Mouse (Mus musculus) myocyte (in vitro differentiated cells): ENCODE data around the gene Rapgef1.

Experiments
- CEBPB ChIP-seq: IDR thresholded peaks from 2 replicates; pipeline ENCODE4 v1.6.1; 2011; ENCODE audit warnings: mild to moderate bottlenecking, moderate library complexity; ENCODE audit not compliant: poor library complexity, insufficient read depth, severe bottlenecking
- E2F4 ChIP-seq: IDR thresholded peaks from one replicate; pipeline ENCODE4 v1.6.1; 2011; ENCODE audit warnings: mild to moderate bottlenecking, control low read depth, moderate library complexity; ENCODE audit not compliant: insufficient read depth
- MAX ChIP-seq: IDR thresholded peaks from one replicate; pipeline ENCODE4 v1.6.1; 2011; ENCODE audit warnings: low read depth, mild to moderate bottlenecking, control low read depth
- MYOD1 ChIP-seq, 3 experiments: IDR thresholded peaks; one replicate each; pipeline ENCODE4 v1.6.1; 2011; ENCODE audit warnings: control low read depth in 2 of 3, low read depth in 2 of 3, mild to moderate bottlenecking in 2 of 3, moderate library complexity in 1 of 3; ENCODE audit not compliant: insufficient read length in 2 of 3, control insufficient read depth in 1 of 3
- MYOG ChIP-seq, 3 experiments: IDR thresholded peaks; one replicate each; pipeline ENCODE4 v1.6.1; 2011; ENCODE audit warnings: control low read depth in 2 of 3, low read depth in 2 of 3, mild to moderate bottlenecking in 2 of 3; ENCODE audit not compliant: insufficient read length in 2 of 3, control insufficient read depth in 1 of 3, insufficient read depth in 1 of 3
- POLR2A ChIP-seq: IDR thresholded peaks from one replicate; pipeline ENCODE4 v1.6.1; 2011; ENCODE audit warnings: low read depth, mild to moderate bottlenecking, control low read depth, moderate library complexity; ENCODE audit not compliant: insufficient read length
- POLR2AphosphoS2 ChIP-seq: IDR thresholded peaks from one replicate; pipeline ENCODE4 v1.6.1; 2011; ENCODE audit warnings: low read depth, control low read depth; ENCODE audit not compliant: insufficient read length
- REST ChIP-seq: IDR thresholded peaks from one replicate; pipeline ENCODE4 v1.6.1; 2011; ENCODE audit warnings: mild to moderate bottlenecking, control low read depth, moderate library complexity; ENCODE audit not compliant: insufficient read depth, insufficient read length
- TCF12 ChIP-seq: IDR thresholded peaks from one replicate; pipeline ENCODE4 v1.6.1; 2011; ENCODE audit warnings: mild to moderate bottlenecking, control low read depth; ENCODE audit not compliant: poor library complexity, insufficient read depth, severe bottlenecking
- TCF3 ChIP-seq: IDR thresholded peaks from one replicate; pipeline ENCODE4 v1.6.1; 2011; ENCODE audit warnings: low read depth, control low read depth; ENCODE audit not compliant: insufficient read length
- USF1 ChIP-seq: IDR thresholded peaks from one replicate; pipeline ENCODE4 v1.6.1; 2011; ENCODE audit warnings: low read depth, mild to moderate bottlenecking, control low read depth, moderate library complexity

GRCm38 (mm10) chr2:29735708-29736107 lies 116.2 kb downstream of the Rapgef1 start:
- no peak for TF ChIP-seq POLR2A
- TF ChIP-seq USF1 = no peak
- no peak for TF ChIP-seq TCF12
- TF ChIP-seq MAX = no peak
- TF ChIP-seq E2F4 = no peak
- no peak for TF ChIP-seq CEBPB
- TF ChIP-seq POLR2AphosphoS2 = no peak
- TF ChIP-seq TCF3 = no peak
- no peak for TF ChIP-seq MYOD1 (IDR thresholded peaks at IDR 0.05; ENCODE audit: control insufficient read depth in 1 of 3, insufficient read length in 2 of 3, low read depth in 2 of 3)
- no peak for TF ChIP-seq MYOG (IDR thresholded peaks at IDR 0.05; ENCODE audit: control insufficient read depth in 1 of 3, insufficient read depth in 1 of 3, insufficient read length in 2 of 3, low read depth in 2 of 3)
- no peak for TF ChIP-seq REST
